Mouse (Mus musculus) thymus, adult 18-20 months (tissue): ENCODE measurements around the gene Slc7a6.
A peak's percentile ranks its signal among the peaks of the same experiment; 100 is the strongest.

Experiments used
- DNase-seq, 2 experiments: peaks; one replicate each; pipeline ENCODE4 v3.0.0; 2022; ENCODE audit warnings: mixed read lengths in 2 of 2

Slc7a6 gene

DNA sequence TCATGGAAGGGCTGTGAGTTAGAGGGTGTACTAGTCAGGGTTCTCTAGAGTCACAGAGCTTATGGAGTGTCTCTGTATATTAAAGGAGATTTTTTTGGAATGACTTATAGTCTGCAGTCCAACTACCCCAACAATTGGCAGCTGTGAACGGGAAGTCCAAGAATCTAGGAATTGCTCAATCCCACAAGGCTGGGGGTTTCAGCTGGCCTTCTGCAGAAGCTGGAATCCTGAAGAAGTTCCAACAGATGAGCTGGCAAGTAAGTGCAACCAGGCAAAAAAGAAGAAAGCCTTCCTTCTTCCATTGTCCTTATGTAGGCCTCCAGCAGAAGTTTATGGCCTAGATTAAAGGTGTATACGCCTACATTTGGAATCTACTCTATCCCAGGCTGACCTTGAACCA, 23.3 kb upstream of the Slc7a6 start:
- no peak for DNase-seq

DNA sequence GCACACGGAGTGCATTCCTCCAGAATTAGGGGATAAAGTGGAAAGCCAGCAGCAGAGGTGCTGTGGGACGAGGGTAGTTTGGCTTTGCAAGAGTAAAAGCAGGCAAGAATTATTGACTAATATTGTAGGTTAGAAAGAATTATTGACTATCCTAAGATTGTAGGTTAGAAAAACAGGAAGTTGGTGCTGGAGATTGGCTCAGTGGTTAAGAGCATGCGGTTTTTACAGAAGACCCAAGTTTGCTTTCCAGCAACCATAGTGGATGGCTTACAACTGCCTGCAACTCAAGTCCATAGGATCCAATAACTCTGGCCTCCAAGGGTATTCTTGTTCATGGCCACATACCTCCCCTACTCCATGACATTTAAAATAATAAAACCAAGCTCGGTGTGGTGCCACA, 22.6 kb upstream of the Slc7a6 start:
- DNase-seq, result no peak

DNA sequence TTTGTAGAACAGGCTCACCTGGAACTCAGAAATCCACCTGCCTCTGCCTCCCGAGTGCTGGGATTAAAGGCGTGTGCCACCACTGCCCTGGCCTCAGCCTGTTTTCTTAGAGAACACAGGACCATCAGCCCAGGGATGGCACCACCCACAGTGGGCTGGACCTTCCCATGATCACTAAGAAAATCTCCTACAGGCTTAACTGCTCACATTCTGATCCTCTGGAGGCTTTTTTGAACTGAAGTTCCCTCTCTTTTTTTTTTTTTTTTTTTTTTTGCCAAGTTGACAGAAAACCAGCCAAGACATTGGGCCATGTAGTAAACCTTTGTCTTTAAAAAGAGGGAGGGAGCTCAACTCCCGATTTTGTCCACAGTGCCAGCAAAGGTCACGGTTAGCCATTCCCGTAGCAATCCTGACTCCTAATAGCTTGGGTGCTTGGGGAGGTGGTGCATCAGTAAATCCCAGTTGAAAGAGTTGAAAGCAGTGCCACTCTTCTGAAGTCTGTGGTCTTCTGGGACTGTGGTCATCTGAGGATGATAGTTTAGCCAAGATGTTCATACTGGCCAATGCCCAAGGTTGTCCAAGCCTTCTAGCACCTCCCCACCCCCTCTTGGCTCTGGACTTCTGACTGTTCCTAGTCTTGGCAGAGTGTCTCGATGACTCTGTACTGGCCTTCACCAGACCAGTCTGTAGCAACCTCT, 20.6 kb upstream of the Slc7a6 start:
- no peak for DNase-seq

DNA sequence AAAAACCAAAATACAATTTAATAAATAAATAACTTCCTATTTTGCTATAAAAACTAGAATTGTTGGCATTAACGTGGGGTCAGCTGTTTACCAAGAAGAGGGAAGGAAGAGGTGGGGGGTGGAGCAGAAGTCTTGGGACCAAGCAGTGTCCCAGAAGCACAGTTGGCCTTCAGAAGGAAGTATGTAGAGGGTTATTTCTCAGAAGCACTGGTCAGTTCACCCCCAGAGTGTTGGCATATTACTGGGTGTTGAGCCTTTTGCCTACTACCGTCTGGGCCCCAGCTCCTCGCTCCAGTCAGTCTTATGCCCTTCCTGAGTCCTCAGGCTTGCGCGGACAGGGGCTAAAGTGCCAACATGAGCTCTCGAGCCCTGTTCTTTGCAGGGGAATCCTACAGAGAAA, 19.6 kb upstream of the Slc7a6 start:
- DNase-seq, result no peak

DNA sequence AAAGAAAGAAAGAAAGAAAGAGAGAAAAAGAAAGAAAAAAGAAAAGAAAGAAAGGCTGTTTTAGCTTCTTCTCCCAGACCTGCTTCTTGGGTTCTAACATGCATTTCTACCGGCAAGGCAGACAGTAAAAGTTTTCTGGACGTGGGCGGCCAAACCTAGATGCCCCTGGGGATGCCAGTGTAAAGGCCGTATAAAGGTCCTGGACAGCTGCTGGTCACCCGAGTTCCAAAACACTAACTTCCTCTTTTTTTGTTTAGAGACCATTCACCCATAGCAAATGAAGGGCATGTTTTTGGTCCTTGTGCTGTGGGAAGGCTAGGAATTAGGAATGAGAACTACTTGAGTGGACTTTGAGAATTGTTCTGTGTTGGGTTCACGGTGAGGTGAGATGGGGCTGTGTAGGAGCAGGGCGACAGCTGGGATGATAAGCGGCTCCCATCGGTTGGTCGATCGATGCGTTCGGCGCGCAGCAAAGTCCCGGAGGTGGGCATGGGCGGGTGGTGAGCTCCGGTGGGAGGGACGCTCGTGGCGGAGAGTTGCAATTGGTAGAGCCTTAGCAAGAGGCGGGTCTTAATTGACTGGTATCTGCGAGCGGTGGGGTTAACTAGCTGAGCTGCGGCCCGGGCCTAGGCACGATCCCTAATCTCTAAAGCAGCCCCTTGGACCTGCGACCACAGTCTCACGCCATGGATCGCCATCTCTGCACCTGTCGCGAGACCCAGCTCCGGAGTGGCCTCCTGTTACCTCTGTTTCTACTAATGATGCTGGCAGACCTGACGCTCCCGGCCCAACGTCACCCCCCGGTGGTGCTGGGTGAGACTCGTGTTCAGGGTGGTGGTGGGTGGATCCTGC, 18.6 kb upstream of the Slc7a6 start, which contains the start of gene Pla2g15:
Pla2g15 (plus strand) TSS at position 599 of the 852 bp plus-strand sequence.
- DNase-seq, result peak; percentile 91

DNA sequence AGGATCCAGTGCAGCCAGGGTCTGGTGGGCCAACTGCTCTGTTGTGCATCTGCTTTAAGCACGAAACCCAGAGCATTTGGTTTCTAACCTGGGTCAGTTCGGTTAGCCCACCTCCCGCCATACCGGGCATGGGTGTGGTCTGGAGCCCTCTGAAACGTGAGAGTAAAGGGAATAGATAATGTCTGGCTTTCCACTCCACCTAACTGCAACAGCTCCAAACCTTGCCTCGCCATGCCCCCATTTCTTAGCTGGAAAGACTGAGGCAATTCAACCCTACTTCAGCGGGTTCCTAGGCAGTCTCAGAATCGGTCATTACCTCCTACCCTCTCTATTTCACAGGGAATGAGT, 18.0 kb upstream of the Slc7a6 start:
- no peak for DNase-seq

DNA sequence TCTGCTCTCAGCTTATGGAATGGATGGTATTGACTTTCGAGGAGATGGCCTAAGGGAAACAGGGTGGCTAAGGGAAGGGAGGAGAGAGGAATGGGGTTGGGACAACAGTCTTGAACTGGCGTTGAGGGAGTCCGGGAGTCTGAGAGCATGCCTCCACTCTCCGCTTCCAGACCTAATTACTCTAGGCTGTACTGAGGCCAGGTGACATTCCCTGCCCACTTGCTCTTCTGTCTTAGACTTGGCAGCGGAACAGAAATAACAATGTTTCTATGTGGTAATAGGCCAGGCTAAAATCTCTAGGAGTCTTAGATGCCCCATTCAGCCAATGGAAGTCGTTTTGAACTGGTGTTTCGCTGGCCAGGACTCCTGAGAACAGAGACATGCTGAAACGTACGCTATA, 17.6 kb upstream of the Slc7a6 start:
- DNase-seq, result no peak

DNA sequence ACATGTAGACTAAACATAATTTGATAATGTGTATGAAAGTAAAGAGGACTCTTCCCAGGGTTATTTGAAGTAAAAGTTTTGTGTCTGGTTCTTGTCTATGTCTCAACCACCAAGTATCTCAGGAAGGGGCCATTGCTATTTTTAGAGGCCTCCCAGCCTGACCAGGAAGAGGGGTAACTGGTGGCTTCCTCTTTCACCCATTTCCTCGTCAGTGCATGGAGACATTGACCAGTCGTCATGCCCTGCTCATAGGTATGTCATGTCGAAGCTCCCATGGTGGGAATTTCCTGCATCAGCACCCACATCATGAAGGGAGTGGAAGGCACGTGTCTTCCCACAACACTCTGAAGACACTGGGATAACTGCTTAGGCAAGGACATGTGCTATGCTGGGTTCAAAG, 15.8 kb upstream of the Slc7a6 start:
- no peak for DNase-seq

DNA sequence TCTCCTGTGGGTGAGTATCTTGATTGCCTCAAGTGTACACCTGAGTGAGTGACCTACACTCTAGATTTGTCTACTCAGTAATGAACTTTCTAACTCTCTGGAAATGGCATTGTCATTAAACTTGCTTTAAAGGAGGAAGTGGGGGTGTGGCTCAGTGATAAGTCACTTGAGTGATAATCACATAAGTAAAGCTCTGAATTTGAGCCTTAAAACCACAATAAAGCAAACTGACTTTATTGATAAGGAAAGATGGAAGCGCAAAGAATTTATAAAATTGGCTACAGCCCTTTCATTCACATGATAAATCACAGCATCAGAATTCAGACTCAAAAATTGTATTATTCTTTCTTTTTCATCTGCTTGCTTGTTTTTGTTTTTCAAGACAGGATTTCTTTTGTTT, 11.2 kb upstream of the Slc7a6 start:
- DNase-seq, result no peak

DNA sequence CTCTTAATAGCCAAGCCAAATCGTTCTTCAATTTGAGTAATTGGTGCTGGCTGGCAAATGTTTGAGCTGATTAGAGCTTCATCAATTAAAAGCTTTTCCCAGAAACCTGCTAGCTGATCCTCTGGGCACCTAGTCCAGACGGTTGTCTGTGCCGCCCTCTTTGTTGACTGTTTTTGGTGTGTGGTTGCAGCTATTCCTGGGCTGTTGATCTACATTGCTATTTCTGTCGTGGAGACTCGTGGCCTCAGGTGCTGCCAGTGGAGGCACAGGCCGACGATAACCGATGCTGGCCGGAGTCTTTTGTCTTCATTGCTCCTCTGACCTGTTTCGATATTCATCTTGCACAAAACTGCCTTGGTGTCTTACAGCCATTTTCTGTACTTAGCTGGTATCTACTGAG, 10.3 kb upstream of the Slc7a6 start:
- no peak for DNase-seq

DNA sequence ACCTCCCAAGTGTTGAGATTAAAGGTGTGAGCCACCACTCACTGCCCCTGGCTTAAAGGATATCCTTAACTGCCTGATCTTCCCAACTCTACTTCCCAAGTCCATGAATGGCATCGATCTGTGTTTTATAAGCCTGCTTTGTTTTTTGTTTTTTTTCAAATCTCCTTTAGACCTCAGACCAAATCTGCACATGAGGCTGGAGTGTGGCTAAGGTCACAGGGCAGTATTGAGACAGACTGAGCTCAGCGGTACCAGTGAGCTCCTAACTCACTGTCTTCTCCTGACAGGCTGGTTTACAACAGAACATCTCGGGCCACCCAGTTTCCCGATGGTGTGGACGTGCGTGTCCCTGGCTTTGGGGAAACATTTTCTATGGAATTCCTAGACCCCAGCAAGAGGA, 8.8 kb upstream of the Slc7a6 start:
- DNase-seq, result no peak

DNA sequence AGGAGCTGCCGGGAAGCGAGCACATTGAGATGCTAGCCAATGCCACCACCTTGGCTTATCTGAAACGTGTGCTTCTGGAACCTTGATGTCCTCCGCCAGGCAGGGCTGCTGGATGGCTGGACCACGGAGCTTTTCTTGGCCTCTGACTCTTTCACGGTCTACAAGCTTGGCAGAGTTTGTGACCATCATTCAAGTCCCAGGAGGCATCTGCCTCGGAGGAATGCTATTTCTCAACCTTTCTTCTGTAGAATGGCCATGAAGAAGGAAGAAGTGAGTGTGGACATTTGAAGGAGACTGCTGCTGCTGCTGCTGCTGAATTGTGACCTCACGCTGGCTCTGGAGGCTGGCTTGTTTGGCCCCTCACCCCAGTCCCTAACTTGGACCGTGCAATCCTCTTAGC, 5.4 kb upstream of the Slc7a6 start:
- DNase-seq, result no peak

DNA sequence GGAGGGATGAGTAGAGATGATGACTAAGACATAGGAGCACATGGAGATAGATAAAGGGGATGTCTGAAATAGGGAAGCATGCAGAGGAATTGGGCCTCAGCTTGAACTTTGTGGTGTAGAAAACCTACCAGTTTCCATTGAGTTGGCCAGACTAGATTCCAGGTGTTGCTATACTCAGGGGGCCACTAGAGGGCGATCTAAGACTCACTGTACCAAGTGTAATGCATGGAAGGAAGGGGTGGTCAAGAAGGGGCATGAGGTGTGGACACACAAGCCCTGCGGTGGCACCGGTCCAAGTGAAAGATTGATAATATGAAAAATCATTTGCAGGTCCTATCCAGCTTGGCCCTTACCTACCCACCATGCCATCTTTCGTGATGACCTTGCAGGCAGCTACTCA, 3.2 kb upstream of the Slc7a6 start:
- peak in 1 of 2 experiments; percentile 53 for DNase-seq

DNA sequence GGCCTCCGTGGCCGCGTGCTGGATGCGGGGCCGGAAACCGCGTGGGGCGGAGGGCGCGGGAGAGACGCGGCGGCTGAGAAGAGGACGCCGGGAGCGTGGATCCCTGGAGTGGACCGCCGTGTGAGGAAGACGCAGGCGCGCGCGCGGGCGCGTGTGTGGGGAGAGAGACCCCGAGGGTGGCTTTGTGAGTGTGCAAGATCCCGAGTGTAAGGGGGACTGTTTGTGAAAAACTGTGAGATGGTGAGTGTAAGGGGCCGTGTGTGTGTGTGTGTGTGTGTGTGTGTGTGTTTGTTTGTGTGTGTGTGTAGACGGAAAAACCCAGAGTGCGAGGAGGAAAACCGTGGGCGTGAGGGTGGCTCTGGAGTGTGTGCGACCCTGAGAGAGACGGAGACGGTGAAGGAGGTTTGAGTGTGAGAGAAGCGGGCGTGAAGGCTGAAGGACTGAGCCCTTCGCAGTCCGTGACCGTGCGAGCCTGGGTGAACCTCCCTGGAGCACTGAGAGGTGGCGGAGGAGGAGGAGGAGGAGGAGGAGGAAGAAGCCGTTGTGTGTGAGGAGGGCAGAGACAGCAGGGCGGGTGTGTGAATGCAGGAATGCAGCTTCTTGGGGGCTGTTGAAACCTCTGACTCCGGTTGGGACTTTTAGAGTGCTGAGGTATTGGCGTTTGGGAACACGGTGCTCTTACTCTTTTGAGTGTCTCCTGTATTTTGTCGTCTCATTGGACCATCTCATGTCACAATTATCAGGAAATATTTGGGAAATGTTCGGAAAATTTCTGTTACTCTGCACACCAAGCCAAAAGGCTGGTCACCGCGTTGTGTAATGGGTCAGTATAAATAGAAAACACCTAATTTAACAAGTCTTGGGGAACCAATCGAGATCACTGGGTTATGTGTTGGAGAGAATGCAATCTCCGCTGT, 618 bp downstream of the Slc7a6 start:
- DNase-seq, result peak in 1 of 2 experiments; percentile 52

DNA sequence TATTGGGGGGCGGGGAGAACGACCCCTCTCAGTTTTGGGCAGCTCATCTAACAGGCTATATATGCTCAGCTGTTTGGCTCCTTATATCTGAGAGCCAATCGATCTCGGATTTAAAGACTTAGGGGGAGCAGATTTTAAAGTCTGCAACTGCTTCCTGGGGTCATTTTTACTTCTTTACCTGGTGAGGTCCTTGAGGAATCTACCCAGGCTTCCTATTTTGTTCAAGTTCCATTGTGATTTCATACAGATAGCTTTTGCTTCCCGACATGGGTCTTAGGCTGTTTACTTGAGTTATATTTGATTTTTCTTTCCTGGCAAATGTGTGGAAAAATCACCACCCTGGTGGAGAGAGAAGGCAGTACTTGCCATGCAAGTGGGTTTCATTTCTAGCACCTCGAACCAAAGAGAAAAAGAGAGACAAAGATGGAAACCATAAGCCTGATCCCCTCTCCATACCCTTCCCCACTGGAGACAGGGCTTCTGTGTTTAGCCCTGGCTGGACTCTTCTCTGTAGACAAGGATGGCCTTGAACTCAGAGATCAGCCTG, 1.4 kb downstream of the Slc7a6 start:
- no peak for DNase-seq

DNA sequence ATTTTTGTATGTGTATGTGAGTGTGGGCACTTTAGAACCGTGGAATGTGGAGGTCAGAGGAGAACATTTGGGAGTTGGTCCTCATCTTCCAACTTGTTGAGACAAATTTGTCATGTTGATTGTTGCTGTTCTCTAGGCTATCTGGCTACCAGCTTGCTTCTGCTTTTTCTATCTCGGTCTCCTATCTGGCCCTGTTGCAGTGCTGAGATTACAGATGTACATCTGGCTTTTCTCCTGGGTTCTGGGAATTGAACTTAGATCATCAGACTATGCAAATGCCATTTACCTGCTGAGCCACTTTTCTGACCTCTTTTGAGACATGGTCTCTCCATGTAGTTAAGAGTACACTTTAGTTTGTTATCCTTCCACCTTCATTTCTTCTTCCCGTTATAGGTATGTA, 4.9 kb downstream of the Slc7a6 start:
- no peak for DNase-seq

DNA sequence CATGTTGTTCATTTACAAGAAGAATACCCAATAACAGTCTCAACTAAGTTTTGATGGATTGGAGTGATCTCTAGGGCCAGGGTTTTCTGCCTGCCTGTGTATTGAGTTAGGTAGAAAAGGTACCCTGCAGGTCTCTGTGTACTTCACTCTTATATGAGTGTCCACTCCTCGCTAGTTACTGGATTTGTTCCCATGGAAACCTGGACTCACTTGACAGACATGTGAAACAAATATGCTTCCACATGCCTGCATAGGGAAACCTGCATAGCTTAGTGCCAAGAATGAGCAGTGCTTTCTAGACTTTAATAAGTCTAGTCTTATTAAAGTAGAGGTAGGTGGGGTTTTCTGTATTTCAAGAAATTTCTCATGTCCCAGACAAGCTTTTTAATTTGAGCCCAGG, 8.2 kb downstream of the Slc7a6 start:
- no peak for DNase-seq

DNA sequence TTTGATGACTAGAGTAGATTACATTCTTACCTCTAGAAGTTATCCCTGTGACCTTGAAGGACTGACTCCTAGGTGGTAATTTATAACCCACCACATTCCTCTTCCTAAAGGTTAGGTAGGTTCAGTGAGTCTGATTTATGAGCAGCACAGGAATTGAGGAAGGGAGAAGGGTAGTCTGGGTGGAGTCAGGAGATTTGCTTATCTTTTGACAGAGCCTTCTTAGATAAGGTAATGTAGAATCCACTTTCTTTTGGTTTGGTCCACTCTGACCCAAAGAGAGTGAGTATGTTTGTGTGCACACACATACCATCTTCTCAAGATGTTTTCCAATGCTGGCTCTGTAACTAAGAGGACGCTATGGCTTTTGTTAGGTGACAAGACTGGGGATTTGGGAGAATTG, 8.9 kb downstream of the Slc7a6 start:
- no peak for DNase-seq

DNA sequence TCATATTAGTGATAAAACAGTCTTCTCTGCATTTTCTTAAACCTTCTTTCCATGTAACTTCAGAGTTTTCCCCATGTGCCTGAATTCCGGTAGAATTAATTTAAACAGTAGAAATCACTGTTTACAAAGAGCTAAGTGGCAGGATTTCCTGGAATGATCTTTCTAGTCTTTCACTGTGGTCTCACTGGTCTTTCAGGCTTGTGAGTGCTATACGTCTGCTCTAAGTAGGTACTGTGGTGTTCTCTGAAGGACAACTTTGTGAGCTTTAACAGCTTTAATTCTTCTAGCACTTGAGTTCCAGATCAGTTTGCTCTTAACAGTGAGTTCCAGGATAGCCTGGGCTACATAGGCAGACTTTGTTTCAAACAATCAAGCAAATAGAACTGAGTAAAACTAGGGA, 9.8 kb downstream of the Slc7a6 start:
- no peak for DNase-seq

DNA sequence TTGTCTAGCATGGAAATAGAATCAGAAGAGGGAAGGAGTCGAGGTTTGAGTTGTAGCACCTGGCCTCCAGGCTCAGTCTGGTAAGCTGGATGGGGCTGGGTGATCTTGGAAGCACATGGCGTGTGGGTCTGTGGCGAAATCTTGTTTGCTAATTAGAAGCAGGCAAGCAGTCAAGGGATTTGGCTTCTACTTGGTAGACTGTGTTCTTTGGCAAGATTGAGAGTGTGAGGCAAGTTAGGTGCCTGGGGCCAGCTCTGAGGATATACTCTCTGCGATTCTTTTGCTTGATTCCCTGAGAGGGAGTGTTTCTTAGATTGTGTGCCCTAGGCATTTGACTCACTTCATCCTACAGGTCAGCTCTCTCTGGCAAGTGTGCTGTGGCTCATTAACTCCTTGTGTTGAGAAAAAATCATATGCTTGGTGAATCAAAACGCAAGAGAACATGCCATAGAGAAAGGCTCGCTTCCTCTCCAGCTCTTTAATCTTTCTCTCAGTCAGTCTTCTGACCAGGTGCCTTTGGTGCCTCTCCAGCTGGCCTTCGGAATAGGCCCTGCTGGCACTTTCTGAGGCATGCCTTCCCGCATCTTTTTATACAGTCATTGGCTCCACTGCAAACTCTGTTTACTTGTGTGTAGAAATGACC, 17.1 kb downstream of the Slc7a6 start:
- DNase-seq, result no peak

DNA sequence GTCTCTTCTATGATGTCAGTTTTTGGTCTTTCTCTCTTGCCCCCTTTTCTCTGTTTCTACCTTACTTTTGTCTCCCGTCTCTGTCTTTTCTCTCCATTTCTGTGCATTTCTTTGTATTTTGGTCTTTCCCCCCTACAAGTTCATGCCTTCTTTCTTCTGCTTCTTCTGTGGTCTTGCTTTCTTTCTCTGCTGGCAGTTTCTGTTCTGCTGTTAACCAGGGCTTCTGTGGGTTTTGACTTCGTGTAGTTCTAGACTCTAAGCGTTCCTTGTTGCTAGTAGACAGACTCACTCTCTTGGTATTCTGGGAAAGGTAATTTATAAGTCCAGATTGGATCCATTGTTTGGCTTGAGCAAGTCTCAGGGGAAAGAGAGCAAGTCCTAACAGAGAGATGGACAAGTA, 17.7 kb downstream of the Slc7a6 start:
- DNase-seq, result no peak

DNA sequence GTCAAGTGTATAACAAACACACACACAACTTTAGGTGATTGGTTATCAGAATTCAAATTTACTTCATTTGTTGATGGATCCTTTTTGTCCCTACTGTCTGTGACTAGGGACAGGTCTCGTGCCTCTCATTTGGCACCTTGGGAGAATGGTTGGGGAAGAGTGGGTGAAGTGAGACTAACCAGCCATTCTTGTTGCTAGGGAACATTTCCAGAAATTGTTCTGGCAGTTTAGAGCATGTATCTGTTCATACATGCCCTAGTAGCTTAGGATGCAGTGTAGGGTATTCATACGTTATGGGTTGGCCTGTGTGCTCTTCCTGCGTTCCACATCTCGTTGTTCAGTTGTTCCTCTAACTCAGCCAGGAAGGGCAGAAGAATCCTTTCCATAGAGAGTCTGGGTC, 20.5 kb downstream of the Slc7a6 start:
- DNase-seq, result no peak

DNA sequence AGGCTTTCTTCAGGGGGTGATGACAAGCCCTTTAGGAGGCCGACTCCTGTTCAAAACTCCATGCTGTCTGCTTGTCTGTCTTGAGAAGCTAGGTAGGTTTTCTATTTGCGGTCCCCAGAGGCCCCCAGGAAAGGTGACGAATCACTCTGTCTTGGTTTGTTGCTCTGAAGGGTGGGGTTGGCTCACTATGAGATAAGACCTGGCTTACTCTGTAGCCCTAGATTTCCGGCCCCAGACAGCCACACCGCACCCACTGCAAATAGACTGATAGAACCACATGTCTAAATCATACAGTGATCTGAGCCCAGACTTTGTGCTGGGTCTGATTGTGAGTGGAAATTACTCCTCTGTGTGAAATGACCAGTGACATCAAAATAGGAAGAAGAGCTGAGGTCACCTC, 23.0 kb downstream of the Slc7a6 start:
- DNase-seq, result no peak
